Comparison of ENCODE assay signal across 8 mouse cellular contexts in genomic region chr5:65538121-65538520, GRCm38 (mm10). TPM values are rescaled to one million over a fixed set of nuclear protein-coding genes. Genes with fewer than 3 reads are reported as not detected.
DNase-seq lines count a peak whose midpoint lies in the region; ATAC-seq lines count a peak whose summit lies in the region.

No protein-coding gene starts in this region.

- peak overlapping the region; percentile 99 for H3K27ac ChIP-seq in heart, embryonic 11.5 days (ENCODE audit: low read depth, low read length)
- peak overlapping the region; percentile 99 for H3K27ac ChIP-seq in heart, embryonic 16.5 days (ENCODE audit: low read length)
- H3K27ac ChIP-seq in midbrain, embryonic 10.5 days (replicated peaks): peak overlapping the region; percentile 98

- WGBS in heart, embryonic 11.5 days (ENCODE audit: insufficient replicate concordance): 3% methylated on average over 4 of the region's 4 CpGs
- 2% methylated on average over 4 of the region's 4 CpGs for WGBS in heart, embryonic 16.5 days
- 2% methylated on average over 4 of the region's 4 CpGs for WGBS in midbrain, embryonic 10.5 days

- H3K27me3 ChIP-seq in heart, embryonic 11.5 days (ENCODE audit: control insufficient read depth, insufficient read depth, low read length): no peaks in the 10 kb centered on the region
- no peaks in the 10 kb centered on the region for H3K27me3 ChIP-seq in heart, embryonic 16.5 days (ENCODE audit: control insufficient read depth, insufficient read depth, low read length)
- H3K27me3 ChIP-seq in midbrain, embryonic 10.5 days (ENCODE audit: low read depth, poor library complexity, severe bottlenecking): no peaks in the 10 kb centered on the region

- peaks cover 6% of the 10 kb centered on the region; the same call in 1 of the 2 replicates for H3K4me1 ChIP-seq in heart, embryonic 11.5 days (ENCODE audit: control insufficient read depth, insufficient read depth, low read length)
- peaks cover 16% of the 10 kb centered on the region for H3K4me1 ChIP-seq in heart, embryonic 16.5 days (ENCODE audit: control insufficient read depth, insufficient read depth, low read length)
- H3K4me1 ChIP-seq in midbrain, embryonic 10.5 days: peaks cover 20% of the 10 kb centered on the region

- peak overlapping the region; percentile 94 for H3K9ac ChIP-seq in heart, embryonic 11.5 days (ENCODE audit: low read depth, low read length)
- H3K9ac ChIP-seq in heart, embryonic 16.5 days (ENCODE audit: low read length): peak overlapping the region; percentile 92

- ATAC-seq in heart, embryonic 11.5 days (replicated peaks; ENCODE audit: insufficient number of reproducible peaks, low FRiP score, low TSS enrichment): no peak
- no peak for ATAC-seq in heart, embryonic 16.5 days (replicated peaks; ENCODE audit: extremely low read depth, insufficient read depth, low FRiP score)
- ATAC-seq in granulocyte monocyte progenitor cell, adult 5-6 weeks (replicated peaks; ENCODE audit: poor library complexity, severe bottlenecking): no peak

- no peaks in the 10 kb centered on the region for H3K9me3 ChIP-seq in heart, embryonic 11.5 days (replicated peaks; ENCODE audit: control insufficient read depth, low read length)
- no peaks in the 10 kb centered on the region for H3K9me3 ChIP-seq in heart, embryonic 16.5 days (replicated peaks; ENCODE audit: control insufficient read depth, low read length)
- no peaks in the 10 kb centered on the region for H3K9me3 ChIP-seq in midbrain, embryonic 10.5 days (replicated peaks)

- H3K4me2 ChIP-seq in heart, embryonic 11.5 days: peak overlapping the region; percentile 78
- peak overlapping the region; percentile 80 for H3K4me2 ChIP-seq in heart, embryonic 16.5 days (ENCODE audit: low read depth, low read length)

- intact Hi-C loops in heart, postnatal 25 days (cut with DNase I): loop anchor here (5.0 kb wide), 2 partner anchors 101 to 224 kb away; partner anchors contain the start of genes N4bp2 and Ugdh

- H3K36me3 ChIP-seq in heart, embryonic 11.5 days (ENCODE audit: control insufficient read depth, insufficient read depth, low read length): no peaks in the 10 kb centered on the region
- H3K36me3 ChIP-seq in heart, embryonic 16.5 days (ENCODE audit: control insufficient read depth, insufficient read depth): no peaks in the 10 kb centered on the region
- peaks cover 18% of the 10 kb centered on the region for H3K36me3 ChIP-seq in midbrain, embryonic 10.5 days

- no peak for DNase-seq in heart, postnatal 25 days (ENCODE audit: low spot score)
- peak; percentile 27 for DNase-seq in MEL-GATA-1-ER (ENCODE audit: extremely low read depth, low read depth)
- no peak for DNase-seq in midbrain, embryonic 10.5 days (ENCODE audit: low spot score)
- no peak for DNase-seq in layer of hippocampus, adult 8-10 months (ENCODE audit: low spot score in 2 of 2)
- no peak for DNase-seq in gastrocnemius, postnatal 25 days

- peak overlapping the region; percentile 87 for H3K4me3 ChIP-seq in heart, embryonic 11.5 days (ENCODE audit: low read depth, low read length)
- H3K4me3 ChIP-seq in heart, embryonic 16.5 days (ENCODE audit: low read length): peak overlapping the region; percentile 78
- H3K4me3 ChIP-seq in midbrain, embryonic 10.5 days: peak overlapping the region; percentile 88

RNA-seq across cellular contexts. Expression of gene Ube2k, which starts 1.1 kb away (rescaled TPM):
- polyA plus RNA-seq in heart, embryonic 11.5 days (2014; fragmentation: Nextera tagmentation; extraction: Ambion mirVana): 114 and 120 TPM in 2 replicates
- total RNA-seq in heart, postnatal 25 days (2021): 10 to 100 TPM; 70.4 to 70.9 TPM
- polyA plus RNA-seq in heart, embryonic 16.5 days (2015; fragmentation: Nextera tagmentation; extraction: Ambion mirVana): 117 and 132 TPM in 2 replicates
- 182 and 192 TPM in 2 replicates for polyA plus RNA-seq in midbrain, embryonic 10.5 days (2016; fragmentation: Nextera tagmentation; extraction: Ambion mirVana)
- total RNA-seq in layer of hippocampus, adult 8-10 months (2022): 100 to 1,000 TPM; 119 to 124 (median 119) TPM
- 151 and 175 TPM in 2 replicates for total RNA-seq in granulocyte monocyte progenitor cell, adult 5-6 weeks (2014; fragmentation: Nextera tagmentation)
- total RNA-seq in granulocyte monocyte progenitor cell, adult 5-6 weeks (2017): 34.3 and 49.7 TPM in 2 replicates
- total RNA-seq in gastrocnemius, postnatal 25 days (2021): 10 to 100 TPM; 59.0 to 60.3 TPM

RNA-seq across cellular contexts. Expression of gene Smim14, which starts 1.1 kb away (rescaled TPM):
- 92.0 and 108 TPM in 2 replicates for polyA plus RNA-seq in heart, embryonic 11.5 days (2014; fragmentation: Nextera tagmentation; extraction: Ambion mirVana)
- total RNA-seq in heart, postnatal 25 days (2021): 100 to 1,000 TPM in 1 of 2 experiments, 10 to 100 TPM in 1; 91.5 to 105 TPM
- polyA plus RNA-seq in heart, embryonic 16.5 days (2015; fragmentation: Nextera tagmentation; extraction: Ambion mirVana): 116 and 141 TPM in 2 replicates
- 68.6 and 78.9 TPM in 2 replicates for polyA plus RNA-seq in midbrain, embryonic 10.5 days (2016; fragmentation: Nextera tagmentation; extraction: Ambion mirVana)
- total RNA-seq in layer of hippocampus, adult 8-10 months (2022): 100 to 1,000 TPM; 147 to 159 (median 153) TPM
- total RNA-seq in granulocyte monocyte progenitor cell, adult 5-6 weeks (2014; fragmentation: Nextera tagmentation): 127 and 147 TPM in 2 replicates
- total RNA-seq in granulocyte monocyte progenitor cell, adult 5-6 weeks (2017): 95.5 and 104 TPM in 2 replicates
- 10 to 100 TPM; 33.5 to 34.6 TPM for total RNA-seq in gastrocnemius, postnatal 25 days (2021)

RNA-seq across cellular contexts. Expression of gene Gm43552, which starts 45.5 kb away (rescaled TPM):
- polyA plus RNA-seq in heart, embryonic 11.5 days (2014; fragmentation: Nextera tagmentation; extraction: Ambion mirVana): not detected in 2 replicates
- total RNA-seq in heart, postnatal 25 days (2021): not detected
- polyA plus RNA-seq in heart, embryonic 16.5 days (2015; fragmentation: Nextera tagmentation; extraction: Ambion mirVana): 0.91 and 2.3 TPM in 2 replicates
- not detected in 2 replicates for polyA plus RNA-seq in midbrain, embryonic 10.5 days (2016; fragmentation: Nextera tagmentation; extraction: Ambion mirVana)
- 1 to 10 TPM in 1 of 4 experiments, not detected in 3; 10.0 TPM for total RNA-seq in layer of hippocampus, adult 8-10 months (2022)
- not detected in 2 replicates for total RNA-seq in granulocyte monocyte progenitor cell, adult 5-6 weeks (2014; fragmentation: Nextera tagmentation)
- total RNA-seq in granulocyte monocyte progenitor cell, adult 5-6 weeks (2017): not detected in 2 replicates
- 1 to 10 TPM in 1 of 2 experiments, not detected in 1; 2.6 TPM for total RNA-seq in gastrocnemius, postnatal 25 days (2021)
